Mouse (Mus musculus) liver, embryonic 14.5 days (tissue): ENCODE measurements around the gene Ralgapa2. TPM values are rescaled to one million over a fixed set of nuclear protein-coding genes. Genes with fewer than 3 reads are reported as not detected.

Experiments
- ATAC-seq: fragments of 200-750 bp; cut with Nextera tagmentation; 2 replicates; pipeline ENCODE4 v1.8.0; 2017; ENCODE audit warnings: moderate number of reproducible peaks, mild to moderate bottlenecking, moderate library complexity; ENCODE audit not compliant: insufficient read depth
- DNase-seq, 3 experiments: peaks; one replicate each; pipeline ENCODE4 v3.0.0-alpha.2; 2012 to 2013; ENCODE audit warnings: low read depth in 3 of 3, low spot score in 3 of 3
- H3K27ac ChIP-seq: fragments of 300-500 bp; sonication (generic); 2 replicates; pipeline ENCODE4 v1.5.1; 2014; ENCODE audit warnings: moderate library complexity, mild to moderate bottlenecking, control low read depth, inconsistent platforms
- H3K27me3 ChIP-seq: fragments of 300-500 bp; sonication (generic); 2 replicates; pipeline ENCODE4 v1.6.1; 2014; ENCODE audit warnings: mild to moderate bottlenecking, low read length, moderate library complexity; ENCODE audit not compliant: control insufficient read depth, insufficient read depth
- H3K36me3 ChIP-seq: fragments of 300-500 bp; sonication (generic); replicated peaks from 2 replicates; pipeline ENCODE4 v1.6.1; 2014; ENCODE audit warnings: low read depth; ENCODE audit not compliant: control insufficient read depth, insufficient read depth
- H3K4me1 ChIP-seq, 2 experiments: fragments of 200-500 bp in 1 of 2; fragments of 300-500 bp in 1 of 2; sonication (generic) in 1 of 2; replicated peaks; 2 replicates each; pipeline ENCODE4 v1.6.1; 2012 to 2014; ENCODE audit warnings: antibody characterized with exemption in 1 of 2, inconsistent platforms in 1 of 2, low read length in 1 of 2; ENCODE audit not compliant: control insufficient read depth in 2 of 2, insufficient read depth in 2 of 2
- H3K4me2 ChIP-seq: fragments of 300-500 bp; sonication (generic); 2 replicates; pipeline ENCODE4 v1.6.1; 2014; ENCODE audit warnings: low read depth, mild to moderate bottlenecking, control low read depth, moderate library complexity
- H3K4me3 ChIP-seq, 2 experiments: fragments of 200-500 bp in 1 of 2; fragments of 300-500 bp in 1 of 2; sonication (generic) in 1 of 2; 2 replicates each; pipeline ENCODE4 v1.5.1; 2012 to 2014; ENCODE audit warnings: low read depth in 2 of 2, low read length in 2 of 2, mild to moderate bottlenecking in 2 of 2, control low read depth in 1 of 2, inconsistent platforms in 1 of 2, moderate library complexity in 1 of 2; ENCODE audit not compliant: insufficient read depth in 1 of 2
- H3K9ac ChIP-seq: fragments of 300-500 bp; sonication (generic); replicated peaks from 2 replicates; pipeline ENCODE4 v1.6.1; 2014; ENCODE audit warnings: mild to moderate bottlenecking, control low read depth, moderate library complexity
- H3K9me3 ChIP-seq: fragments of 300-500 bp; sonication (generic); 2 replicates; pipeline ENCODE4 v1.6.1; 2016; ENCODE audit warnings: low read length, mixed read lengths; ENCODE audit not compliant: control insufficient read depth
- CTCF ChIP-seq: IDR thresholded peaks from 2 replicates; pipeline ENCODE4 v1.5.1; 2016; ENCODE audit warnings: antibody characterized with exemption, low read depth, control low read depth
- EP300 ChIP-seq: IDR thresholded peaks from 2 replicates; pipeline ENCODE4 v1.6.1; 2016; ENCODE audit warnings: antibody characterized with exemption, low read depth
- WGBS: fragments of 180-500 bp; shearing (Covaris S2); extraction: QIAGEN DNeasy Blood & Tissue Kit; methylation state at CpG from one replicate; pipeline ENCODE4 v1.1.7; 2014; ENCODE audit not compliant: insufficient replicate concordance; 5-methylcytosine and 5-hydroxymethylcytosine counted together
- polyA plus RNA-seq, 2 experiments: library from polyadenylated mRNA; depleted of rRNA in 1 of 2; stranded (reverse) in 1 of 2; unstranded in 1 of 2; fragments of >200 nt; fragmentation: Nextera tagmentation in 1 of 2; extraction: Ambion mirVana in 1 of 2; gene quantifications; 2 replicates each; pipeline versions ENCODE4 v1.2.1 to v1.2.3; 2012 to 2014

Ralgapa2 gene
- polyA plus RNA-seq, 2 experiments = 2.1 to 3.6 TPM

- Histone ChIP-seq H3K4me3 (no peak overlapping the region), H3K9me3 (no peaks in the 10 kb centered on the region), H3K4me2 (no peak overlapping the region), H3K9ac (no peak overlapping the region), H3K36me3 (no peaks in the 10 kb centered on the region), H3K4me1 (peaks cover 4 to 12% of the 10 kb centered on the region in 2 experiments), H3K27me3 (no peaks in the 10 kb centered on the region), H3K27ac (no peak overlapping the region)
- DNase-seq (no peak), ATAC-seq (no peak)
- no peak for TF ChIP-seq EP300
- TF ChIP-seq CTCF = no peak
- 79% methylated on average over 3 of the region's 3 CpGs for WGBS
Observed at GRCm38 (mm10) chr2:146532493-146532892, 20.3 kb upstream of the Ralgapa2 start.

GRCm38 (mm10) chr2:146525483-146525882, 13.3 kb upstream of the Ralgapa2 start:
- H3K4me3 ChIP-seq = no peak overlapping the region
- no peaks in the 10 kb centered on the region for H3K27me3 ChIP-seq
- no peak overlapping the region for H3K4me2 ChIP-seq
- H3K4me1 ChIP-seq = peaks cover 0 to 5% of the 10 kb centered on the region in 2 experiments; a peak in 2 of 4 replicates
- H3K27ac ChIP-seq = no peak overlapping the region
- no peak for DNase-seq
- ATAC-seq = no peak
- no peaks in the 10 kb centered on the region for H3K9me3 ChIP-seq
- WGBS = 17% methylated on average over 2 of the region's 2 CpGs
- no peak overlapping the region for H3K9ac ChIP-seq
- H3K36me3 ChIP-seq = no peaks in the 10 kb centered on the region
- TF ChIP-seq EP300 (no peak), CTCF (no peak)

GRCm38 (mm10) chr2:146524685-146525415, 12.7 kb upstream of the Ralgapa2 start:
- DNase-seq (no peak), ATAC-seq (peak; percentile 76)
- Histone ChIP-seq H3K9ac (no peak overlapping the region), H3K27me3 (no peaks in the 10 kb centered on the region), H3K4me3 (no peak overlapping the region), H3K4me1 (peaks cover 0 to 4% of the 10 kb centered on the region in 2 experiments; a peak in 2 of 4 replicates), H3K4me2 (no peak overlapping the region), H3K27ac (no peak overlapping the region), H3K9me3 (no peaks in the 10 kb centered on the region), H3K36me3 (no peaks in the 10 kb centered on the region)
- TF ChIP-seq EP300 (no peak), CTCF (no peak)
- whole genome bisulfite sequencing = 57% methylated on average over 4 of the region's 4 CpGs

GRCm38 (mm10) chr2:146516894-146517293, 4.8 kb upstream of the Ralgapa2 start:
- Histone ChIP-seq H3K4me3 (no peak overlapping the region), H3K9ac (no peak overlapping the region), H3K9me3 (no peaks in the 10 kb centered on the region), H3K36me3 (no peaks in the 10 kb centered on the region), H3K4me2 (no peak overlapping the region), H3K27me3 (no peaks in the 10 kb centered on the region), H3K4me1 (peaks cover 0 to 3% of the 10 kb centered on the region in 2 experiments; a peak in 2 of 4 replicates), H3K27ac (no peak overlapping the region)
- TF ChIP-seq CTCF (no peak), EP300 (no peak)
- DNase-seq = no peak
- no peak for ATAC-seq
- 43% methylated on average over 2 of the region's 2 CpGs for WGBS

GRCm38 (mm10) chr2:146515081-146515480, 2.9 kb upstream of the Ralgapa2 start:
- TF ChIP-seq CTCF (no peak), EP300 (no peak)
- H3K27me3 ChIP-seq = no peaks in the 10 kb centered on the region
- no peak overlapping the region for H3K4me2 ChIP-seq
- H3K9me3 ChIP-seq = no peaks in the 10 kb centered on the region
- H3K9ac ChIP-seq = no peak overlapping the region
- no peaks in the 10 kb centered on the region for H3K36me3 ChIP-seq
- no peak overlapping the region for H3K4me3 ChIP-seq
- H3K4me1 ChIP-seq = peaks cover under 1 to 12% of the 10 kb centered on the region in 2 experiments
- DNase-seq (no peak), ATAC-seq (no peak)
- 48% methylated on average over 2 of the region's 2 CpGs for WGBS
- no peak overlapping the region for H3K27ac ChIP-seq
